Mouse (Mus musculus) inflammation-experienced regulatory T-cells, adult 6 months (primary cell): ENCODE data around the gene Cldn7. TPM values are rescaled to one million over a fixed set of nuclear protein-coding genes. Genes with fewer than 3 reads are reported as not detected.
A peak's percentile ranks its signal among the peaks of the same experiment; 100 is the strongest.
"Not testable (repeated sequence)": the region's sequence is repeated elsewhere in the genome, so short reads cannot be mapped to it uniquely, and the experiment has no call there.

Experiments used
- ATAC-seq: one replicate; pipeline ENCODE4 v1.8.0; 2017
- polyA plus RNA-seq, 3 experiments: library from polyadenylated mRNA; unstranded; fragments of 100-300 nt; shearing (Covaris generic); gene quantifications; one replicate each; pipeline ENCODE4 v1.2.1; 2017

Cldn7 gene
- polyA plus RNA-seq, 3 experiments from 2014 or later, result 1.1 TPM; not detected in 2

DNA sequence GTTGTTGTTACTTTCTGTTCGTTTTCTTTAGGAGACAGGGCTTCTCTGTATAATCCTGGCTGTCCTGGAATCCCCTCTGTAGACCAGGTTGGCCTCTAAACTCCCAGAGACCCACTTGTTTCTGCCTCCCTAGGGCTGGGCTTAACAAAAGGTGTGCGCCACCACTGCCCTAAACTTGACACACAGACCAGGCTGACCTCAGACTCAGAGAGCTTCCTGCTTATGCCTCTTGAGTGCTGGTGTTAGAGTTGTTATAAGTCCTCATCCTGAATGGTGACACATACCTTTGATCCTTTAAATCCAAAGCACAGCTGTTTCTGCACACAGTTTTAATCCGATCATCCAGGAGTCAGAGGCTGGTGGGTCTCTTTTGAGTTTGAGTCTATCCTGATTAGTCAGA, 28.4 kb downstream of the Cldn7 start:
- no peak for ATAC-seq

DNA sequence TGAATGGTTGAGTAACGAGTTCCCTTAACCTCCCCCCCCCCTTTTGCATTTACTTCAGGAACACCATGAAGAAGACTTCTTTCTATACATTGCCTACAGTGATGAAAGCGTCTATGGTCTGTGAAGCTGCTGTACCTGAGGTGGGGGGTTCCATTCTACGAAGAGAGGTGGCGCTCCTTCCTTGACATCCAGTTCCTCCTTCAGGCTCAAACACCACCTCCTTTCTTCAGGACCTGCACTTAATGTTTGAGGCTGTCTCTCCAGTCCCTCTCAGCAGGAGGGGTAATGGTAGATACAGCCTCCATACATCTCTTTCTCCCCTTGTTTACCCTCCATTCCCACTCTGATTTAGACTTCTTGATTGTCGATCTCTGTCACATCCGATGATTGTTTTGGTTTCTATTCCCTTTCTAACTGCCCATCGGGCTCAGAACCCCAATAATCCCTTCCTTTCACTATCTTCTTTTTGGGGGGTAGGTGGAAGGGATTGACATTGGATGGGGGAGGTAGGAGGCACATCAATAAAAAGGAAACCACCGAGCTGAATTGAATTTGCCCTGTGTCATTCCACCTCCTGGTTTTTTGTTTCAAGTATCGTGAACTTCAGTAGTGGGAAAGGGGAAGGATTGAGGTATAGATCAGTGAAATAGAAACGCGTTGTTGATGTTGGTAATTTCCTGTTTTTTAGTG, 30.0 kb downstream of the Cldn7 start:
- no peak for ATAC-seq

DNA sequence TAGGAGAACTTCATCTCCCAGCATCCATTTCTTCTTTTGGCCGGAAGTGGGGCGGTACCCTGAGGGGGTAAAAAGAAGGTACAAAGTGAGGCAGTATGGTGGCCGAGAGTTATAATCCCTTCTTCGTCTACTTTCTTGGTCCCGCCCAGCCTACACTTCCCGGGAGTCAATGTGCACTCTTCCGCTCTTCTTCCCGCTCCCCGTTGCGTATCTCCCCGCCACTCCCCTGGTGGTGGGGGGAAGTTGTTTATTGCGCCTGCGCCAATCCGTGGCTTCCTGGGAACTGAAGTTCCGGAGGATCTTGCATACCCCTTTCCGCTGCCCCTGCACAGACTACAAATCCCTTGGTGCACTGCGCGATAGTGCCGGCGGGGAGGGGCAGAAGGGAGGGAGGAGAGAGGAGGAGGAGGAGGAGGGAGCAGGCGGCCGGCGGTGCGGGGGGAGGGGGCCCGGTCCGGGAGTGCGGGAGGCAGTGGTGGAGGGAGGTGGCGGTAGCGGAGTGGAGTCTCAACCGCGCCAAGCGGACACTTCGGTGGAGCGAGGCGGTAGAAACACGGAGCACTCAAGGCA, 30.9 kb downstream of the Cldn7 start, which contains the start of gene Phf23:
TSS of gene Phf23 (plus strand) at position 387 of the 570 bp plus-strand sequence.
- ATAC-seq, result peak; percentile 70

DNA sequence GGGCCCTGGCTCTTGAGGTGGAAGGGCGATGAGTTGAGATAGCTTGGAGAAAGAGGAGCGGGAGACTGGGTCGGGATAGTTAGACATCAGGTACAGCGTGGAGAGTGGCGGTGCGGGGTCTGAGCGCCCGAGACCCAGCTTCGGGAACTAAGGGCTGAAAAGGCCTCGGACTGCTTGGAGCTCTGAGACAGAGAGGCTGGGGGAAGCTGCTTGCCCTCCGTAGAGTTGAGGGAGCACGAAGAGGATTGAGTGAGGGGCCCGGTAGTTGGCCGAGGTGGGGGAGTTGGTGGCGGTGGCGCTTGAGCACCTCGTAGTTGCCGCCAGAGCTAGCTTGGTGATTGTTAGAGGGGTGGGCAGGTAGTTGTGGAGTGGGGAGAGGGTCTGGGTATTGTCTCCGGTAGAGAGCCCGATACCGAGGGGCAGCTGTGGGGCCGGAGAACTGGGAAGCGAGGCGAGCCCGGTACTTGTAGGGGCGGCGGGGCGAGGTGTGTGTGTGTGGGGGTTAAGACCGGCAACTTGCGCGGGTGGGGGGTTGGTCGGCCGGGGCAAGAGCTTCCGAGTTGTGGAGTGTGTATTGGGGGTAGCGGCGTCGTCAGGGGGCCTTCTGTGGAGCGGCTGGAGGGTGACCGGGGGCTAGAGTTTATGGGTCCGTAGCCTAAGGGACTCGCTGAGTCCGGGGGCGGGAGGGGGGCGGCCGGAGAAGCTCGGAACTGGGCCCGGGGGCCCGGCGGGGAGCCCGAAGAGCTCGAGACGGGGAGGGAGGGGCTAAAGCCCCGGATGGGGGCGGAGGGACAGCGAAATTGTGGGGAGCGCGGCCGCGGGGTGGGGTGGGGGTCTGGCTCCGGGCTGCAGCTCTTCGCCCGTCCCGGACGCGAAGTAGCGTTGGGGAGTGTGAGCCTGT, 31.8 kb downstream of the Cldn7 start:
- no peak for ATAC-seq

DNA sequence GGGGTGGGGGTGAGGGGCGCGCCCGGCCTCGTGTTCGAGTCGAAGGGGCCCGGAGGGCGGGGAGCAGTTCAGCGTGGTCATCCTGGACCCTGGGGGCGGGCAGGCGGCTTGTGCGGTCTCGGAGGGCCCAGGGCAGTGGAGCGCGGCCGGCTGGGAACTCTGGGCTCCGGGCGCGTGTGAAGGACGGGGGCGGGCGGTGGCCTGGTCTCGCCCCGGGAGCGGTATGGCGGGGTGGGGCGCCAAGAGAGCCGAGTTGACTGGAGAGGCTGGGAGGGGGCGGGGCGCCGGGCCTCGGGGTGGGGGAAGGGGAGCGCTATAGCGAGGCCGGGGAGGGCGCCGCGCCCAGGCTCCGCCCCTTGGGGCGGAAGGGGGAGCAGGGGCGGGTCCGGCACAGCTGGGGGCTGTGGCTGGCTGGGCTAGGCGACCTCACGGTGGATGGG, 32.5 kb downstream of the Cldn7 start:
- no peak for ATAC-seq

DNA sequence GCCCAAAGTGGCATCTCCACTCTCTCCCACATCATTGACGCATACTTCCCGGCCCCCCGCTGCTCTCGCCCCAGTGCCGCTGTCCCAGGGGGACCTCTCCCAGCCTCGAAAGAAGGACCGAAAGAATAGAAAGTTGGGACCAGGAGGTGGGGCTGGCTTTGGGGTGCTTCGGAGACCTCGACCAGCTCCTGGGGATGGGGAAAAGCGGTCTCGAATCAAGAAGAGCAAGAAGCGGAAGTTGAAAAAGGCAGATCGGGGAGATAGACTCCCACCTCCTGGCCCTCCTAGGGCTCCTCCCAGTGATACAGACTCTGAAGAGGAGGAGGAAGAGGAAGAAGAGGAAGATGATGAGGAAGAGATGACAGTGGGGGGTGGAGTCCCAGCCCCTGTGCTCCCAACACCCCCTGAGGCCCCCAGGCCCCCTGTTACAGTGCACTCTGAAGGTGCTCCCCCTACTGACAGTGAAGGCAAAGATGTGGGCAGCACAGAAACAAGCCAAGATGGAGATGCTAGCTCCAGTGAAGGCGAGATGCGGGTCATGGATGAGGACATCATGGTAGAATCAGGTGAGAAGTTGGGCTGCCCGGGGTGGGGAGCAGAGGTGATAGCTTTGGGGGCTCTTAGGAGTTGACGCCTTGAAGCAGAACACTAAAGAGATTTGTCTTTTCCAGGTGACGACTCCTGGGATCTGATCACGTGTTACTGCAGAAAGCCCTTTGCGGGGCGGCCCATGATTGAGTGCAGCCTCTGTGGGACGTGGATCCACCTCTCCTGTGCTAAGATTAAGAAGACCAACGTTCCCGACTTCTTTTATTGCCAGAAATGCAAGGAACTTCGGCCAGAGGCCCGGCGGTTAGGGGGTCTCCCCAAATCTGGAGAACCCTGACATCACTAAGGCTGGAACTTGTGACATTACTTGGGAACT, 34.2 kb downstream of the Cldn7 start:
- no peak for ATAC-seq

DNA sequence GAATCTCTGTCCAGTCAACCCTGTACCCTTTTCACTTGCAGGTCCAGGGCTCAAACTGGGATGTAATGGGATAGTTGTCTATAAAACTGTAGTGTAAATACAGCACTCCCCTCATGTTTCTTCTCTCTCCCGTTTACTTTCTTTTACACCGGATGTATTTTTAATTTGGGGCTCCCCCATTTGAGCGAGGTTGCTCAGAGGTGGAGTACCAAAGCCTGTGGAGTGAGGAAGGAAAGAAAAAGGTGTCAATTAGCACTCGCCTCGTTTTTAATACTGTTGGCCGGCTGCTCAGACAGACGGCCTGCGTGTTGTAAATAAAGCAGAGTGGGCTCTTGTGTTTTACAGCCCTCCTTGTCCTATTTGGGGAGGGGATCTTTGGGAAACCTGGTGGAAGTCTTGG, 35.1 kb downstream of the Cldn7 start:
- no peak for ATAC-seq

DNA sequence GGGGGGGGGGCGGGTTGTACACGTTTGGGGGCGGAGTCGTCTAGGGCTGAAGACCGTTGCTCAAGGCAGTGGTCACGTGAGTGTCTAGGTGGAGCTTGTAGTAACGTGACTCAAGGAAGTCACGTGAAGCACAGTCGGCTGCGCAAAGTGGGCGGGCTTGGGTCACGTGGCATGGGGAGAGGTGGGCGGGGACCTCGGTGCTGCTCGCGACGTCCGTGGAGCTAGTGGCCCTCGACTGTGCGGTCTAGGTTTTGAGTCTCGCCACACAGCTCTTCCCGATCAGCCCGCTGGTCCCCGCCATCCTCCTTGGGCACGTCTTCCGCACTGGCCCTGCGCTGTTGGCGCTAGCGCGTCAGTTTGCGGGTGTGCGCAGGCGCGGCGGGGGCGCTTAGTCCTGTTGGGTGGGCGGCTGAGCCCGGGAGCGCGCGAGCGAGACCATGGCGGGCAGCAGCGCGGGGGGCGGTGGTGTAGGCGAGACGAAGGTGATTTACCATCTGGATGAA, 35.9 kb downstream of the Cldn7 start, which contains the start of gene Dvl2:
TSS of gene Dvl2 (plus strand) at position 200 of the 503 bp plus-strand sequence.
- peak; percentile 60 for ATAC-seq

DNA sequence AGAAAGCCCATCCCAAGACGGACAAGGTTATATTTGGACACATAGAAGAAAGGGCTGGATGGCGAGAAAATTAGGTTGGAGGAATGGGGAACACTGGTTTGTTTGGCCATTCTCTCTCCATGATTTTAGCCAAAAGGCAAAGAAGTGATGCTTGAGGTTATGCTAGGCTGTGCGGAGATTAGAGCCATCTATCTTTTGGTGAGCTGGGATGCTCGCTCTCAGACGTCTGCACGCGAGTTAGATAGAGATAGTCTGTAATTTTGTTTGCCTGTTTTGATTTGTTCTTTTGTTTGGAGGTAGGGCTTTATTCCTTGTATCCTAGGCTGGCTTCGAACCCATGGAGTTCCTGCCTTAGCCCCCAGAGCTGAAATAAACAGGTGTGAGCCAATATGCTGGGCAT, 36.6 kb downstream of the Cldn7 start:
- ATAC-seq, result no peak

DNA sequence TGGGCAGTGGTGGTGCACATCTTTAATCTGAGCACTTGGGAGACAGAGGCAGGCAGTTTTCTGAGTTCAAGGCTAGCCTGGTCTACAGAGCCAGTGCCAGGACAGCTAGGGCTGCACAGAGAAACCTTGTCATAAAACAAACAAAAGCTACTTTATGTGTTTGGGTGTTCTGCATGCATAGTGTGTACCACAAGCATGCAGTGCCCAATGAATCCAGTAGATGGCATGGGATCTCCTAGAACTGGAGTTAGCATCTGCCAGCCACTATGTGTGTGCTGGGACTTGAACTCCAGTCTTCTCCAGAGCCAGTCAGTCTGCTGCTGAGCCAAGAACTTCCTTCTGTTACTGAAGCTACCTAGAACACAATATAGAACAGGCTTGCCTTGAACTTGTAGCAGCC, 37.3 kb downstream of the Cldn7 start:
- ATAC-seq, result no peak

DNA sequence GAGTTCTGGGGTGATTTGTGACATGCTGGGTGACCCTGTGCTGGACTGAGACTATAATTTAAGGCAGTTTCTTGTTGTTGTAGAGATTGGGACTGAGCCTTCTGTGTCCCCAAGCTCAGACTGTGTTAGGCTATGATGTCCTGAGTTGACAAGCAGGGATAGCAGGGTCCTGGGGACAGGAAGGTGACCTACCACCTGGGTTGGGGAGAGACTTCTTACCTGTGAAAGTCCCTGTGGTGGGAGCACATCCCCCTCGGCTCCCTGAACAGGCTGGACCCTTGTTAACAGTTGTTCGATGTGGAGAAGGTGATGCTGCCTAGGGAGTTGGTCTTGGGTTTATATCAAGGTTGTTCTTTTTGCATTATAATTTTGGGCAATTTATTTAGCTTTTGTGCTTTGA, 37.9 kb downstream of the Cldn7 start:
- ATAC-seq, result no peak

DNA sequence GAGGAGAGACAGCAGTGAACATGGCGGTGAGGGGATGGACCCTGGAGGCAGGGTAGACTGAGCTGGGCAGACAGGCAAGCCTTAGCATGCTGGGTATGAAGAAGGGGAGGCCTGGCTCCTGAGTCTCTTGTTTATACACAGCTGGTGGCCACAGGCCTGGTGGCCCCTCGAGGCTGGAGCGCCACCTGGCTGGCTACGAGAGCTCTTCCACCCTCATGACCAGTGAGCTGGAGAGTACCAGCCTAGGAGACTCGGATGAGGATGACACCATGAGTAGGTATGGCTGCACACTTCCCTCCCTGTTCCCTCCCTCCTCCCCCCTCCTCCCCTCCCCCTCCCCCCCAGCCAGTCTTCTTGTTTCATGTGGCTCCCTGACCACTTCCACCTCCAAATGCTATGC, 40.9 kb downstream of the Cldn7 start:
- peak; percentile 43 for ATAC-seq

DNA sequence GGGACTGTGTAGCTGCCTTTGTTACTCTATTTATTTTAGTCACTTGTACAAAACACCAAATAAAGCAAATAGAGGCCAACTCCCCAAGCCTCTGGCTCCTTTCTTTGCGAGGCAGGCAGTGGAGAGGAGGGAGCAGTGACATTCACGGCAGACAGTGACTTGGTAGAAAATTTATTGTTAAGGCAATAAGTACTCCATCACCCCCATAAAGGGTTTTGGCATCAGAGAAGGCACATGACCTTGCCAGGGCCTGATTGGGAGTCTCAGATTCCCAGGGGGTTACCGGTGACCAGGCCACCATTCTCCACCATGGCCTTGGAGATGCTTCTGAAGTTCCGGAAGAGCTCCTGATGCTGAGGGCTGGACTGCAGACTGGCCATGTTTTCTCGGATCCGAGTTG, 45.5 kb downstream of the Cldn7 start:
- ATAC-seq, result no peak

DNA sequence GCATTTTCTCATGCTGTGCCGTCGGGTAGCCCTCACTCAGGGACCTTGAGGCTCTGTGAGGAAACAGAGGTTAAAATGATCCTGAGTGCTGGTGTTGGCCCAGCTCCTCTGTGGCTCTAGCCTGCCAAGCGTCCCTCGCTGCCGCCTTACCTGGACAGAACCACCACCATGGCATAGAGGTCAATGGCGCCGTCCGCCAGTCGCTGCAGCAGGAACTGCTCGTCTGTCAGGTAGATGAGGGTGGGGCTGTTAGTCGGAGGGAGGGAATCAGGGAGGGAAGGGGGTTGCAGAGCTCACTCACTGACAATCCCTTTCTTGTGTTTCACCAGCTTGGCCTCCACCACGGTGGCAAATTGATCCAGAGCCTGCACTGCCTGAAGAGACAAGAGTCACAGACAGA, 46.0 kb downstream of the Cldn7 start:
- no peak for ATAC-seq

DNA sequence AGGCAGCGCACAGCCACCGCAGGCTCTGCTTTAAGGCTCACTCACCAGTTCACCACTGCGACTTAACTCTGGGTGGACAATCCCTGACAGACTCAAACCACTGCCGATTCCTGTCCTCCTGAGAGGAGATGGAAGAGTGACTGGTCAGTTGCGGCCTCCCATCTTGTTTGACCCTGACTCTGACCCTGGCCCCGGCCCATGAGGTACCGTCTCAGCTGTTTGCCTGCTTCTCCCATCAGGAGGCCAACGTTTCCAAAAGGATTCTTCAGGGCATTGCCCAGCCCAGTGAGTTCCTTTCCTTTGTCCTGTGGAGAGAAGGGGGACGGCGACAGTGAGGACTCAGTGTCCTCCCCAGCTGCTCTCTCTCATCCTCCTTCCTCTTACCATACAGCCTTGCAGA, 46.4 kb downstream of the Cldn7 start:
- ATAC-seq, result no peak

DNA sequence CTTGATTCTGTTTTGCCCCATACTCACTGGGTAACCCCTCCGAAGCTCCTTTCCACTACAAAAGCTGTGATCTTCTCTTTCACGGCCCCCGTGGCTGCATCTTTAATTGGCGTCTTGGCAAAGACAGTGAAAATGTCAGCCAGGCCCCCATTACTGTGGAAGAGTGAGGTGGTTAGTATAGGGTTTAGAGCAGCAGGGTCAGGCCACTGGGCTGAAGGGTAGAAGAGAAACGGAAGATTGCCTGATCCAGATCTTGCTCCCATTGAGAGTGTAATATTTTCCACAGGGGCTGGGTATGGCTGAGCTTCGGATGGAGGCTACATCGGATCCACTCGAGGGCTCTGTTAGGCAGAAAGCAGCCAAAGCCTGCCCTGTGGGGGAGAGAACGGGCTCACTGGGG, 48.4 kb downstream of the Cldn7 start:
- ATAC-seq, result no peak

DNA sequence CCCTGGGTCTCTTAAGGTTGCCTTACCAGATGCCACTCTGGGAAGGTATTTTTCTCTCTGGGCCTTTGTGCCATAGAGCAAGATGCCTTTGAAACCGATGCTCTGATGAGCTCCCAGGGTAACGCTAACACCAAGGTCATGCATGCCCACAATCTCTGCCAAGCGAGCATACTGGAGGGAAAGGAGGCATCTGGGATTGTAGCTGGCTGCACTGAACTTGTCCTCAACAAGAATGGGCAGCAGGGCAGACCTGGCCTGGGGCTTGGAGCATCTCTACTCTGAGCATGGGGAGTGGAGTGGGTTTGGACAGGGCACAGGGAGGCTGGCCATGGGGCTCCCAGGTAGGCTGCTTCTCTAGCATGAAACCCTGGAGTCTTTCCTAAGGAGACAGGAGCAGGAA, 48.8 kb downstream of the Cldn7 start:
- ATAC-seq, result no peak

DNA sequence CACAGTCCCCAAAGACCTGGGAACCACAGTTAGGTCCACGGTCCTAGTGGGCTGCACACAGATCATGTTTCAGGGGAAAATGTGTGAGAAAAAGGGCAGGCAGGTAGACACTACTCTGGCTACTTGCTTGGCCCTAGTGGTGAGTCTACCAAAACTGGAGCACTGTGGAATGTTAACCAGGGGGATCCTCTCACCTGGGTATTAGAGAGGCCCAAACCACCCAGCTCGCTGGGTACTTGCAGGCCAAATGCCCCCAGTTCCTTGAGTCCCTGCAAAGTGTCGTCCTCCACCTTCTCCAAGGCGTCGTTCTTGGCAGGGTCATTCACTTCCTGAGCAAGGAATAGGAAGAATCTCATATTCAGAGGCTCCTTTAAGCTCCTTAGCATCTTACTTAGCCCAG, 49.5 kb downstream of the Cldn7 start:
- ATAC-seq, result no peak

DNA sequence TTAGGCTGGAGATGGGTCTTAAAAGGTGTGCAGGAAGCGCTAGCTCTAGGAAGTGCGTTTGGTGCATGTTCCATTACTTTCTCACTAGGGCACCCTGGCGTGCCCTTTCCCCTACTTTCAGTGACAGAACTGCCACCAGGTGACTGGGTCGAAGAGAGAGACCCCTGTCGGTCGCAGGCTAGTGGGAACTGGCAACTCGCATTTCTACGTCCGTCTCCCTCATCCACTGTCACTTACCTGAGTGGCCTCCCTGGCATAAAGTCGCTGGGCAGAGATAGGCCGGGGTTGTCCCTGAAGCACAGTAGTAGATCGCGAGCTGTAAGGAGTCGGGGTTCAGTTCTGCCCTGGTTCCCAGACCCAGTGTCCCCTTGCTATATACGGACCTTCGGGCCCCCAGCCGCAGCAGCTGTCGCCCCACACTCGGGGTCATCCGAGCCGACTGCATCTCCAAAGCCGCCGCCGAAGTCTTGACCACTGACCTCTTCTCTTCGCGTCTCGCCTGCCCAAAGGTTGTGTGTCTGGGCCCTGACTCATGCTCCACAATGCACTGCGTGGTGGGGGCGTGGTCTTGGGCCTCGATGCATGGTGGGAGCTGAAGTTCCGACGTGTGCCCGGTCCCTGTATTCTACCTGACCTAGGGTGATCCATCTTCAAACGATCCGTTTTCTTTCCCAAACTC, 50.4 kb downstream of the Cldn7 start, which contains the start of gene Acadvl:
TSS of gene Acadvl (minus strand) at position 532 of the 679 bp plus-strand sequence.
- ATAC-seq, result peak; percentile 78

DNA sequence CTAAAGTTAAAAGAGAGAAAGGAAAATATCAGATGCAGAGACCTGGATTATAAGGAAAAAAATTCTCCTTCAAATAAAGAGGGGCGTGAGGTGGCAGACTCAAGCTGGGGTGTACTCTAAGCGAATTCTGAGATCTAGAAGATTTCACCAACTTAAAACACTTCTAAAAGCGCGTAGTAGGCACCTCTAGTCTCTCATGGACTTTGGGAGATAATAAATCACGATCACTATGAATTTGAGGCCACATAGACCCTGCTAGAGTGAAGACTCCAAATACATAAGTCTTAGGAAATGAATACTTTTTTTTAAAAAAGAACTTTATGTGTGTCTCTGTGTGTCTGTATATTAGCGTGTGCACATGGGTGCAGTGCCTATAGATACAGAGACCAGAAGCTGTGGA, 51.1 kb downstream of the Cldn7 start:
- no peak for ATAC-seq

DNA sequence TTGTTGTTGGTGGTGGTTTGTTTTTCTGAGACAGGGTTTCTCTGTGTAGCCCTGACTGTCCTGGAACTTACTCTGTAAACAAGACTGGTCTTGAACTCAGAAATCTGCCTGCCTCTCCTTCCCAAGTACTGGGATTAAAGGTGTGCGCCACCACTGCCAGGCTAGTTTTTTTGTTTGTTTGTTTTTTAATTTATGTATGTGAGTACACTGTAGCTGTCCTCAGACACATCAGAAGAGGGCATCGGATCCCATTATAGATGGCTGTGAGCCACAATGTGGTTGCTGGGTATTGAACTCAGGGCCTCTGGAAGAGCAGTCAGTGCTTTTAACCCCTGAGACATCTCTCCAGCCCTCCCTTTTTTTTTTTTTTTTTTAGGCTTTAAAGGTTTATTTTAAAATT, 51.6 kb downstream of the Cldn7 start:
- ATAC-seq, result not testable (repeated sequence)
